Mouse (Mus musculus): ENCODE data around the gene Upb1. TPM values are rescaled to one million over a fixed set of nuclear protein-coding genes. Genes with fewer than 3 reads are reported as not detected.

The Upb1 gene
- polyA plus RNA-seq, 1 experiment, result 1.0 TPM

GRCm38 (mm10) chr10:75436604-75437217 lies 35.8 kb downstream of the Upb1 start:
- Histone ChIP-seq H3K27me3 (ENCODE audit: control insufficient read depth, insufficient read depth, low read length) (no peaks in the 10 kb centered on the region), H3K4me3 (ENCODE audit: low read depth, low read length) (no peak overlapping the region), H3K36me3 (ENCODE audit: control insufficient read depth, insufficient read depth, low read length) (no peaks in the 10 kb centered on the region), H3K4me1 (ENCODE audit: control insufficient read depth, insufficient read depth, insufficient read length, low read length) (peaks cover 12% of the 10 kb centered on the region; the same call in 1 of the 2 replicates), H3K27ac (ENCODE audit: insufficient read depth, low read depth, low read length) (no peak overlapping the region)
- TF ChIP-seq POLR2A (IDR thresholded peaks at IDR 0.05; ENCODE audit: low read depth, low read length) (no peak), CTCF (IDR thresholded peaks at IDR 0.05; ENCODE audit: extremely low read depth, insufficient read length, insufficient replicate concordance, low read depth, low read length) (peak; percentile 72; the same call in 1 of the 2 replicates)
- WGBS, result 6% methylated on average over 3 of the region's 3 CpGs

GRCm38 (mm10) chr10:75437284-75437683 lies 36.4 kb downstream of the Upb1 start:
- H3K27ac ChIP-seq (ENCODE audit: insufficient read depth, low read depth, low read length), result no peak overlapping the region
- 97% methylated on average over 1 of the region's 1 CpGs for WGBS
- no peak for TF ChIP-seq CTCF (IDR thresholded peaks at IDR 0.05; ENCODE audit: extremely low read depth, insufficient read length, insufficient replicate concordance, low read depth, low read length)
- TF ChIP-seq POLR2A (IDR thresholded peaks at IDR 0.05; ENCODE audit: low read depth, low read length), result no peak
- H3K36me3 ChIP-seq (ENCODE audit: control insufficient read depth, insufficient read depth, low read length), result no peaks in the 10 kb centered on the region
- no peaks in the 10 kb centered on the region for H3K27me3 ChIP-seq (ENCODE audit: control insufficient read depth, insufficient read depth, low read length)
- no peak overlapping the region for H3K4me3 ChIP-seq (ENCODE audit: low read depth, low read length)
- peaks cover 15% of the 10 kb centered on the region; the same call in 1 of the 2 replicates for H3K4me1 ChIP-seq (ENCODE audit: control insufficient read depth, insufficient read depth, insufficient read length, low read length)

DNA sequence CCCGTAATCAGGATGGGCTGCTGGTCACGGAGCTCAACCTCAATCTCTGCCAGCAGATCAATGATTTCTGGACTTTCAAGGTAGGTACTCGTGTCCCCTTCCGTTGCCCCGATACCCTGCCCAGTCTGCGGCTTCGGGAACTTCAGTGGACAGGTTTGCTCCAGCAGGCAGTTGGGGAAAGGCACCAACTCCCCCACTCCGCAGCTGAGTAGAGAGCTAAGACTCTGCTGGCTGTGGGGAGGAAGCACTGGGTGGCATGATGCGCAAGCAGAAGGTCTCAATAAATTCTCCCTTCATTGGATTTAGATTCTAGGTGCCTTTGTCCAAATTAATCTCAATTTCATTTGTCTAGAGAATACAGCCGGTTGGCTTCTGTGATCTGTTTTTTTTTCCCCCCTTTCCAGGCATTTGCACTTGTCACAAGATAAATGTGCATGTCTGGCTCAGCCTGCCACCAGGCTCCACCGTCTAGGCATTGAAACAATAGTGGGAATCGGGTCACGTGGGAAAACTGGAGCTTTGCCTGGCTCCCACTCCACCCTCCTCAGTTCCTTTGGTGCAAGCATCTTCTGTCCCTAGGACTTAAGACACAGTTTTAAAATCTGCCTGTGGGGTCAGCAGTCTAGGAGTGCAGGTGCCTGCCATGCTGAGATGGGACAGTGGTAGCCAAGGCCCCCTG lies 37.4 kb downstream of the Upb1 start:
- Histone ChIP-seq H3K36me3 (ENCODE audit: control insufficient read depth, insufficient read depth, low read length) (no peaks in the 10 kb centered on the region), H3K4me1 (ENCODE audit: control insufficient read depth, insufficient read depth, insufficient read length, low read length) (peaks cover 20% of the 10 kb centered on the region; the same call in 1 of the 2 replicates), H3K4me3 (ENCODE audit: low read depth, low read length) (no peak overlapping the region), H3K27ac (ENCODE audit: insufficient read depth, low read depth, low read length) (no peak overlapping the region), H3K27me3 (ENCODE audit: control insufficient read depth, insufficient read depth, low read length) (no peaks in the 10 kb centered on the region)
- WGBS, result 76% methylated on average over 13 of the region's 13 CpGs
- TF ChIP-seq CTCF (IDR thresholded peaks at IDR 0.05; ENCODE audit: extremely low read depth, insufficient read length, insufficient replicate concordance, low read depth, low read length), result 0 out of 2 replicates have a peak, but pooled peaks have one; percentile 4
- TF ChIP-seq POLR2A (IDR thresholded peaks at IDR 0.05; ENCODE audit: low read depth, low read length), result no peak

- WGBS, result 50% methylated on average over 7 of the region's 7 CpGs
- Histone ChIP-seq H3K27me3 (ENCODE audit: control insufficient read depth, insufficient read depth, low read length) (no peaks in the 10 kb centered on the region), H3K27ac (ENCODE audit: insufficient read depth, low read depth, low read length) (no peak overlapping the region), H3K4me1 (ENCODE audit: control insufficient read depth, insufficient read depth, insufficient read length, low read length) (peaks cover 20% of the 10 kb centered on the region; the same call in 1 of the 2 replicates), H3K4me3 (ENCODE audit: low read depth, low read length) (no peak overlapping the region), H3K36me3 (ENCODE audit: control insufficient read depth, insufficient read depth, low read length) (no peaks in the 10 kb centered on the region)
- TF ChIP-seq CTCF (IDR thresholded peaks at IDR 0.05; ENCODE audit: extremely low read depth, insufficient read length, insufficient replicate concordance, low read depth, low read length), result peak; percentile 93; the same call in 1 of the 2 replicates
- no peak for TF ChIP-seq POLR2A (IDR thresholded peaks at IDR 0.05; ENCODE audit: low read depth, low read length)
These were observed 38.4 kb downstream of the Upb1 start for GRCm38 (mm10) chr10:75439211-75439811.

- TF ChIP-seq POLR2A (IDR thresholded peaks at IDR 0.05; ENCODE audit: low read depth, low read length), result no peak
- TF ChIP-seq CTCF (IDR thresholded peaks at IDR 0.05; ENCODE audit: extremely low read depth, insufficient read length, insufficient replicate concordance, low read depth, low read length), result no peak
- Histone ChIP-seq H3K36me3 (ENCODE audit: control insufficient read depth, insufficient read depth, low read length) (no peaks in the 10 kb centered on the region), H3K4me3 (ENCODE audit: low read depth, low read length) (no peak overlapping the region), H3K27ac (ENCODE audit: insufficient read depth, low read depth, low read length) (no peak overlapping the region), H3K4me1 (ENCODE audit: control insufficient read depth, insufficient read depth, insufficient read length, low read length) (peaks cover 20% of the 10 kb centered on the region; the same call in 1 of the 2 replicates), H3K27me3 (ENCODE audit: control insufficient read depth, insufficient read depth, low read length) (no peaks in the 10 kb centered on the region)
- WGBS, result 78% methylated on average over 3 of the region's 3 CpGs
These were observed 39.8 kb downstream of the Upb1 start for GRCm38 (mm10) chr10:75440756-75441155.

DNA sequence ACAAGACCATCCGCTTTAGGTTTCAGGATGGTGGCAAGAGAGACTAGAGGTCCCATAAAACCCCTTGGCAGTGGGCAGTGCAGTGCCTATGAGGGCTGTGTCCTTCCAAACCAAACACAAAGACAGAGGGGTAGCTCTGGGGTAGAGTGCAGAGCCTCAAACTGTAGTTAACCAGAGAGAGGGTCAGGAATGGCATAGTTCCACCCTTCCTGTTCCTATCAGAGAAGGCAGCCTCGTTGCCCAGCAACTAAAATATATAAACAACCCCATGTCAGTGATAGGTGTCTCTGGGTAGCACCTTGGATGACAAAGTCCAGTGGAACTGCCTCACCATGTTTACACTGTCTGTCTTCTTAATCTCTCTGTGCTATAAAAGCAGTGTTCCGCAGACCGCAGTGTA lies 40.9 kb downstream of the Upb1 start:
- Histone ChIP-seq H3K4me3 (ENCODE audit: low read depth, low read length) (no peak overlapping the region), H3K27ac (ENCODE audit: insufficient read depth, low read depth, low read length) (peak overlapping the region; percentile 80), H3K4me1 (ENCODE audit: control insufficient read depth, insufficient read depth, insufficient read length, low read length) (peaks cover 20% of the 10 kb centered on the region; the same call in 1 of the 2 replicates), H3K36me3 (ENCODE audit: control insufficient read depth, insufficient read depth, low read length) (no peaks in the 10 kb centered on the region), H3K27me3 (ENCODE audit: control insufficient read depth, insufficient read depth, low read length) (no peaks in the 10 kb centered on the region)
- TF ChIP-seq CTCF (IDR thresholded peaks at IDR 0.05; ENCODE audit: extremely low read depth, insufficient read length, insufficient replicate concordance, low read depth, low read length), result no peak
- no peak for TF ChIP-seq POLR2A (IDR thresholded peaks at IDR 0.05; ENCODE audit: low read depth, low read length)
- 34% methylated on average over 4 of the region's 4 CpGs for WGBS

- Histone ChIP-seq H3K4me1 (ENCODE audit: control insufficient read depth, insufficient read depth, insufficient read length, low read length) (peaks cover 20% of the 10 kb centered on the region; the same call in 1 of the 2 replicates), H3K27ac (ENCODE audit: insufficient read depth, low read depth, low read length) (no peak overlapping the region), H3K4me3 (ENCODE audit: low read depth, low read length) (no peak overlapping the region), H3K27me3 (ENCODE audit: control insufficient read depth, insufficient read depth, low read length) (no peaks in the 10 kb centered on the region), H3K36me3 (ENCODE audit: control insufficient read depth, insufficient read depth, low read length) (no peaks in the 10 kb centered on the region)
- TF ChIP-seq CTCF (IDR thresholded peaks at IDR 0.05; ENCODE audit: extremely low read depth, insufficient read length, insufficient replicate concordance, low read depth, low read length) (no peak), POLR2A (IDR thresholded peaks at IDR 0.05; ENCODE audit: low read depth, low read length) (no peak)
- WGBS, result 90% methylated on average over 4 of the region's 4 CpGs
These were observed 42.1 kb downstream of the Upb1 start for GRCm38 (mm10) chr10:75443017-75443416.

Measured in small intestine, adult 2 months (tissue).